Mouse (Mus musculus) midbrain, embryonic 11.5 days (tissue): ENCODE data around the gene Hdac9. TPM values are rescaled to one million over a fixed set of nuclear protein-coding genes. Genes with fewer than 3 reads are reported as not detected.
"Not testable (repeated sequence)": the region's sequence is repeated elsewhere in the genome, so short reads cannot be mapped to it uniquely, and the experiment has no call there.

Experiments used
- ATAC-seq: fragments of 200-750 bp; cut with Nextera tagmentation; 2 replicates; pipeline ENCODE4 v1.8.0; 2017; ENCODE audit warnings: moderate TSS enrichment, moderate library complexity; ENCODE audit not compliant: low FRiP score
- DNase-seq: peaks from one replicate; pipeline ENCODE4 v3.0.0; 2015; ENCODE audit warnings: low spot score; ENCODE audit errors: missing footprints
- H3K27ac ChIP-seq: fragments of 300-500 bp; sonication (generic); 2 replicates; pipeline ENCODE4 v1.5.1; 2014; ENCODE audit warnings: low read depth, low read length
- H3K27me3 ChIP-seq: fragments of 300-500 bp; sonication (generic); 2 replicates; pipeline ENCODE4 v1.6.1; 2014; ENCODE audit warnings: mild to moderate bottlenecking, low read length, moderate library complexity, mixed read lengths; ENCODE audit not compliant: control insufficient read depth, insufficient read depth
- H3K36me3 ChIP-seq: fragments of 300-500 bp; sonication (generic); 2 replicates; pipeline ENCODE4 v1.6.1; 2014; ENCODE audit warnings: mild to moderate bottlenecking, low read length, moderate library complexity, mixed read lengths; ENCODE audit not compliant: control insufficient read depth, insufficient read depth
- H3K4me1 ChIP-seq: fragments of 300-500 bp; sonication (generic); 2 replicates; pipeline ENCODE4 v1.6.1; 2014; ENCODE audit warnings: low read length; ENCODE audit not compliant: control insufficient read depth, insufficient read depth
- H3K4me2 ChIP-seq: fragments of 300-500 bp; sonication (generic); 2 replicates; pipeline ENCODE4 v1.6.1; 2014; ENCODE audit warnings: mild to moderate bottlenecking, moderate library complexity
- H3K4me3 ChIP-seq: fragments of 300-500 bp; sonication (generic); 2 replicates; pipeline ENCODE4 v1.5.1; 2014; ENCODE audit warnings: low read depth, low read length
- H3K9ac ChIP-seq: fragments of 300-500 bp; sonication (generic); 2 replicates; pipeline ENCODE4 v1.6.1; 2014; ENCODE audit warnings: low read length
- H3K9me3 ChIP-seq: fragments of 300-500 bp; sonication (generic); 2 replicates; pipeline ENCODE4 v1.6.1; 2016; ENCODE audit warnings: low read length; ENCODE audit not compliant: control insufficient read depth
- WGBS: fragments of 180-500 bp; shearing (Covaris S2); extraction: QIAGEN DNeasy Blood & Tissue Kit; methylation state at CpG from one replicate; pipeline ENCODE4 v1.1.7; 2014; 5-methylcytosine and 5-hydroxymethylcytosine counted together
- polyA plus RNA-seq: library from polyadenylated mRNA; unstranded; fragments of >200 nt; fragmentation: Nextera tagmentation; extraction: Ambion mirVana; gene quantifications from 2 replicates; pipeline ENCODE4 v1.2.1, GENCODE M21; 2014

Gene Hdac9
- polyA plus RNA-seq, 1 experiment from 2014 or later: 14.1 TPM

- ATAC-seq (no peak), DNase-seq (no peak)
- Histone ChIP-seq H3K36me3 (no peaks in the 10 kb centered on the region), H3K9me3 (no peaks in the 10 kb centered on the region), H3K9ac (no peak overlapping the region), H3K27ac (no peak overlapping the region), H3K4me1 (no peaks in the 10 kb centered on the region), H3K4me2 (no peak overlapping the region), H3K27me3 (no peaks in the 10 kb centered on the region), H3K4me3 (no peak overlapping the region)
- WGBS: 57% methylated on average over 7 of the region's 7 CpGs
Measured at GRCm38 (mm10) chr12:34051112-34051511, 865.8 kb downstream of the Hdac9 start.

- Histone ChIP-seq H3K9me3 (no peaks in the 10 kb centered on the region), H3K4me1 (no peaks in the 10 kb centered on the region), H3K4me3 (no peak overlapping the region), H3K9ac (no peak overlapping the region), H3K27ac (no peak overlapping the region), H3K27me3 (no peaks in the 10 kb centered on the region), H3K4me2 (no peak overlapping the region), H3K36me3 (no peaks in the 10 kb centered on the region)
- 84% methylated on average over 6 of the region's 6 CpGs for WGBS
- no peak for DNase-seq
- ATAC-seq: no peak
Measured at GRCm38 (mm10) chr12:34040949-34041348, 875.9 kb downstream of the Hdac9 start.

GRCm38 (mm10) chr12:34040061-34040460, 876.8 kb downstream of the Hdac9 start:
- Histone ChIP-seq H3K9ac (no peak overlapping the region), H3K9me3 (no peaks in the 10 kb centered on the region), H3K36me3 (no peaks in the 10 kb centered on the region), H3K4me1 (no peaks in the 10 kb centered on the region), H3K27me3 (no peaks in the 10 kb centered on the region), H3K4me2 (no peak overlapping the region), H3K4me3 (no peak overlapping the region), H3K27ac (no peak overlapping the region)
- ATAC-seq: no peak
- 84% methylated on average over 7 of the region's 7 CpGs for WGBS
- no peak for DNase-seq

GRCm38 (mm10) chr12:34009796-34010195, 907.1 kb downstream of the Hdac9 start:
- H3K9ac ChIP-seq, DNase-seq, H3K9me3 ChIP-seq, H3K36me3 ChIP-seq, H3K27ac ChIP-seq, ATAC-seq, H3K4me1 ChIP-seq, H3K4me3 ChIP-seq, H3K4me2 ChIP-seq, H3K27me3 ChIP-seq: not testable (repeated sequence)
- 90% methylated on average over 1 of the region's 1 CpGs for WGBS

Other genes with a start within 250 kb of the Hdac9 start
- not detected in 2 replicates for gene Prps1l1, start 67.7 kb upstream of the Hdac9 start, polyA plus RNA-seq
- 21.7 and 26.4 TPM in 2 replicates for gene Snx13, start 130.1 kb upstream of the Hdac9 start, polyA plus RNA-seq